Mouse (Mus musculus): Measurements from ENCODE around the gene Lcn9. TPM values are rescaled to one million over a fixed set of nuclear protein-coding genes. Genes with fewer than 3 reads are reported as not detected.

The Lcn9 gene
- total RNA-seq, 2 experiments from 2014 or later: not detected

DNA sequence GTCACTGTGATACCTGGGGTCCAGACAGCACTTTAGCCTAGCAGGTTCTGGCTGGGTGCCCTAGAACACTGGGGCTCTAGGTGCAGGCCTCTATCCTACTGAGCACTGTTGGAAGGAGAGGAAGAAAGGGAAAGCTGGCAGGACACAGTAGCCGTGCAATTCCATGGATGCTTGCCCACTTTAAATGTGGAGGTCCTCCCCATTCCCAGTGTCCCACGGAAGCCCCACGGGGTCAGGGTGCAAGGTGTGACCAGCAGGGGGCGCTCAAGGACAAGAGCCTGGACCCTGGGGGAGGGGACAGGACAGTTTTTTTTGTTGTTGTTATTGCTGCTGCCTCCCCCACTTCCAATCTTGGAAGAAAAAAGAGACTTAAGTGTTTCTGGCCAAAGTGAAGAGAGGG lies 27.4 kb downstream of the Lcn9 start:
- peak; percentile 72 for DNase-seq

DNA sequence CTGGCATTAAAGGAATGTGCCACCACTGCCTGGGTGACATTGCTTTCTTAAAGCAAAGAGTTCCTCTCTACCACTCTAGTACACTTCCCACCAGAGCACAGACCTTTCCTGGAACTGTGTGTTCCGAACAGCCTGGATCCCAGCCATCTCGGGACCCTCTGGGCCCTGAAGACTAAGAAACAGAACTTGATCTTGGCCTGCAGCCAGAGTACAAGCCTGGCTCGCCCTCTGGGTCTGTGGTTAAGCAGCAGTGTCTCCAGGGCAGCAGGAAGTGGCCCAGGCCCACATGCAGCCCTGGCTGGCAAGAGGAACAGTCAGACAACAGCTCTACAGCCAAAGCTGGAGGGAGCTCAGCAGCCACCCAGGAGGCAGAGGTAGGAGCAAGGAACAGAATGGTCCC lies 29.7 kb downstream of the Lcn9 start:
- no peak for DNase-seq

DNA sequence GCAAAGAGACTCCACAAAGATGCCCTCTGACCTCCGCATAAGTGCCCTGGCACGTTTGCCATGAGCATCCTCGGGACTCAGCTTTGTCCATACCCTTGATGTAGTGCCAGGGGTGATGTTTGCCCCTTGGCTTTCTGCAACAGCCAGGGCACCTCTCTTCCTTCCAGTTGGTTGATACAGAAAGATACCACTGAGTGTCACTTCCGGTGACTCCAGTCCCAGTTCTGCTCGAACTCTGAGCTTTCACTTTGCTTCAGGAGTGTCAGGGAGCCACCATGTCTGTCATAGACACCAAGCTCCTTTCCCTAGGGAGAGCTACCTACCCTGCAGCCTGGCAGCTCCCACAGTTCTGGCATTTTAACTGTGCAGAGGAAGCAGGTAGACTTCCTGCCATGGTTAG lies 31.0 kb downstream of the Lcn9 start:
- no peak for DNase-seq

DNA sequence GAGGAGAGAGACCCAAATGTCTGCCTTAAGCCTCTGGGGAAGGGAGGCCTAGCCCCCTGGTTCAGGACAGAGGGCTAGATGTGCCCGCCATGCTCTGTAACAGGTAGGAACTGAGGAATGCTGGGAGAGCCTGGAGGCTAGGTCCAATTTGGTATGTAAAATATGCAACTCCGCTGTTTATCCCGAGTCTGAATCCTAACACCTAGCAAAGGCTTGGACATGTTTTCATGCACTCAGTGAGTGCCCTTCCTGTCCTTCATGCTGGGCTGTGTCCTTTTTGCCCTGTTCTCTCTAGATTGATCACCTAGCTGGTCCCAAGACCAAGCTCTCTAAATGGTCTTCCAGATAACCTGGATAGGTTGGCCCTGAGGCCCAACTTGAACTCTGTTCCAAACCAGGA lies 36.9 kb downstream of the Lcn9 start:
- DNase-seq: no peak

DNA sequence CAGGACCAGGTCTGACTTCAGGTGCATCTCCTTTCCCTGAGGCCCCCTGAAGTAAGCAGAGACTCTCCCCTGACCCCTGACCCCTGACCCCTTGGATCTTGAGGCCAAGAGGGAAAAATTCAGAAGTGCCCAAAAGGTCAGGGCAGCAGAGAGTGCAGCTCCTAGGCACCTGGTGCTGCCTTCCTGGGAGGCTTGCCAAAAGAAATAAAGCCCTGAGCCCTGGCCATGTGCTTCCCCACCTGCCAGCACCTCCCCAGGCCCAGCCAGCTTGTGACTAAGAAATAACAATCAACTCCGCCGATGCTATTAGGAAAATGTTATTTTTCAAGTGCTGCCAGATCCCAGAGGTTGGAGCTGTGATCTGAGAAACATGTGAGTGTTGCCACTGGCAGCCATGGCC lies 39.1 kb downstream of the Lcn9 start:
- DNase-seq: no peak

DNA sequence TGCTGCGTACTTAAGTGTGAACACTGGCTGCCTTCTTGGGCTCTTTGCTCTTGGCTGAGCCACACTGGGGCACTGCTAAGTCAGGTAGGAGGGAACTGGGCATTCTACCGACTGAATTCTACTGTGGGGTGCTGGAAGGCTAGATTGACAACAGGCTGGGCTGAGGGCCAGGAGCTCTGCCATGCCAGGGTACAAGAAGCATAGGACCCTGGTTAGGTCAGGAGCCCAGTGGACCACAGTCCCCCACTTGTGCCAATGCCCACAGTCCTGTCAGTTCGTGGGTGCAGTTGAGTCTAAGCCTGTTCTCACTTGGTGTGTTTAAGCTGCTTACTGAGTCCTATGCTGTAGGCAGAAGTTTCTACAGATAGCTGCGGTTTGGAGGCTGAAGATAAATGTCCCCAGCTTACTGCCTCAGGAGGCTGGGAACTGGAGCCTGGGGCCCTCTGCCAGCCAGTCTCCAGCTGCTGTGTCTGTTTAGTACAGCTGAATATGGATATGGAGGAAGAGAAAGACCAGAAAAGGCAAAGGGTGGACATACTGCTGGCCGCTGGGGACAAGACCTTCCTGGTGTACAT lies 39.8 kb downstream of the Lcn9 start:
- DNase-seq: no peak

DNA sequence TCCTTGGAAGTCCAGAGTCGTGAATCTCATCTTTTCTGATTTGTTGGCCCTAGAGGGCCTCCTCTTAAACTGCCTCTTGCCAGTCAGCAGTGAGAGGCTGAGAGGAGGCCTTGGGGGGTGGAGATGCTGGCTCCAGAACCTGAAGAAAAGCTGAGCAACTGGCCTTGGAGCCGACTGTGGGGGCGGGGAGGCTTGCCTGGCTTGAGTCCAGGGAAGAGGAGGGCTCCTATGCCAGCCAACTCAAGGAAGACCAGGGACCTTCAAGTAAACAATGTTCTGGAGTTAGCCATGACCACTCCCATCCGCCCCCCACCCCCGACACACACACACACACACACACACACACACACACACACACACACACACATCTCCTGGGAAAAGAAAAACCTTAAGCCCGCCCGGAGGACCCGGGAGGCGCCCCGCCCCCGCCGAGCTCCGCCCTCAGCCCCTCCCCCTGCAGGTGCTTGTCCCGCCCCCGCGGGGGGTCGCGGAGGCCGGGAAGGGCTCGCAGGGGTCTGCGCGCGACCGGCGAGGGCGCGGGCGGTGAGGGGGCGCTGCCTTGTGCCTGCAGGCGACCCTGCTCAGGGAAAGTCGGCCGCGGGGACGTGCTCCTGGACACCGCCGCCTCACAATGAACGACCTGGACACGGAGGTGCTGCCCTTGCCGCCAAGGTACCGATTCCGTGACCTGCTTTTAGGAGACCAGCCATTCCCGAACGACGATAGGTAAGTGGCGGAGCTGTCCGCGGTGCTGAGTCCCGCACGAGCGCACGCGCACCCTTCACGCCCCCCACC lies 40.6 kb downstream of the Lcn9 start, which contains the start of gene Kcnt1:
TSS of gene Kcnt1 (plus strand) at position 398 of the 795 bp plus-strand sequence.
- DNase-seq: peak; percentile 15

DNA sequence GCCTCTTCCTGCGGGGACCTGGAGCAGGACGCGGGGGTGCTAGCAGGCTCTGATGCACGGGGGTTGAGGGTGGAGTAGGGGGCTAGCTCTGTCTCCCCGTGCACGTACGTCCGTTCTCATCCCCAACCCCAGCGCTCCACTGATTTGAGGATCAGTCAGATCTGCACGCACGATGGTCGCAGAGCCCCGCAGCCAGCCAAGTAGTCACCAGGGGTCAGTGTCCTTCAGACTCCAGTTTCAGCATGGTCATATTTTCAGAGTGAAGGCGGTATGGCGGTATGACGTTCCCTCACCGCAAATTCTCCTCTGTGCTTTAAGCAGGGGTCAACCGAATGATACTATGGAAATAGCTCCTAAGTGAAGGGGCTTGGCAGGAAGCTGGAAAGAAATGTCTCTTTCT lies 41.3 kb downstream of the Lcn9 start:
- DNase-seq: no peak

DNA sequence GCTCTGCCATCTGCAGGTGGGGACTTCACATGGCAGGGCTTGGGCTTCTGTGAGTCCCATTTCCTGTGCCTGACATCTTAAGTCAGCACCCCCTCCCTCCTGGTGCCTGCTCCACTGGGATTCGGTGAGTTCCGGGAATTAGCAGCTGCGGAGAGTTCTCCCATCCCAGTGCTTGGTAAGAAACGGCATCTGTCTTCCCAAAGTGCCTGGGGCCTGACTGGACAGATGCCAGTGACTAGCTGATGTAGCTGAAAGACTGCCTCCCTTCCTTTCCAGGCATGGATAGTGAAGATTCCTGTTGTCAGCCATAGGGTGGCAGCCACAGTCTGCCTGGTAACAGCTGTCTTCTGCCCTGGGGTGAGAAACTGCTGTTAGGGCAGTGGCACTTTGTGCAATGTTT lies 42.5 kb downstream of the Lcn9 start:
- DNase-seq: peak; percentile 30

DNA sequence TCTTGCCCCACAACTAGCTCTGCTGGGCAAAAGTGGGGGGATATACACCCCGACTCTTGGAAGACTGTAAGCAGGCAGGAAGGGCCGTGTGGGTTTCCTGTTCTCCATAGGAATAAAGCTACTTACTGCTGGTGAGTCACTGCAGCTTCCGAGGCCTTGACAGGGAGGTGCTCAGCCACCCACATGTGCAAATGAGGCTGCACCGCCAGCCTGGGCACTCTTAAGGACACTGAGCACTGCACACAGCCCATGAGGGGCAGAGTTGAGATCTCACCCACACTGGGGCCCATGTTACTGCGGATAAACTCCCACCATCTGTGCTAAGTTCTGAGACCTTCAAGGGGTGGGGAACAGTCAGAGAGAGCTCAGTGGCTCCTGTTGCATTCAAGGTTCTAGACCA lies 43.7 kb downstream of the Lcn9 start:
- DNase-seq: no peak

Other genes starting within 250 kb of the Lcn9 start
- 1 to 10 TPM; 2.7 to 4.1 TPM for gene Mamdc4, start 248.3 kb upstream of the Lcn9 start, total RNA-seq (2021)
- 10 to 100 TPM; 45.8 to 49.0 TPM for gene Phpt1, start 247.9 kb upstream of the Lcn9 start, total RNA-seq (2021)
- gene Ajm1, start 241.4 kb upstream of the Lcn9 start, total RNA-seq (2021): under 1 TPM; 0.14 to 0.38 TPM
- gene Rabl6, start 214.6 kb upstream of the Lcn9 start, total RNA-seq (2021): 10 to 100 TPM; 49.6 to 58.7 TPM
- gene Ccdc183, start 205.5 kb upstream of the Lcn9 start, total RNA-seq (2021): not detected
- 10 to 100 TPM; 12.2 to 13.9 TPM for gene Tmem141, start 201.1 kb upstream of the Lcn9 start, total RNA-seq (2021)
- gene Fcna, start 195.1 kb upstream of the Lcn9 start, total RNA-seq (2021): 1 to 10 TPM; 5.6 to 6.5 TPM
- 10 to 100 TPM; 27.7 to 36.4 TPM for gene Lcn8, start 170.0 kb upstream of the Lcn9 start, total RNA-seq (2021)
- gene Lcn5, start 165.2 kb upstream of the Lcn9 start, total RNA-seq (2021): not detected
- not detected for gene Lcn6, start 146.4 kb upstream of the Lcn9 start, total RNA-seq (2021)
- gene Lcn10, start 140.4 kb upstream of the Lcn9 start, total RNA-seq (2021): not detected
- not detected for gene Obp2a, start 123.1 kb upstream of the Lcn9 start, total RNA-seq (2021)
- gene Bmyc, start 116.4 kb upstream of the Lcn9 start, total RNA-seq (2021): 10 to 100 TPM; 18.3 to 20.4 TPM
- gene Obp2b, start 86.1 kb upstream of the Lcn9 start, total RNA-seq (2021): not detected
- not detected for gene Lcn3, start 57.6 kb upstream of the Lcn9 start, total RNA-seq (2021)
- not detected for gene Lcn11, start 46.1 kb upstream of the Lcn9 start, total RNA-seq (2021)
- gene Gm13539, start 40.9 kb upstream of the Lcn9 start, total RNA-seq (2021): not detected
- not detected for gene Glt6d1, start 7.3 kb upstream of the Lcn9 start, total RNA-seq (2021)
- not detected for gene Sohlh1, start 24.1 kb downstream of the Lcn9 start, total RNA-seq (2021)
- gene Kcnt1, start 40.6 kb downstream of the Lcn9 start, total RNA-seq (2021): under 1 TPM; 0.12 to 0.34 TPM
- 10 to 100 TPM; 29.5 to 34.8 TPM for gene Camsap1, start 160.1 kb downstream of the Lcn9 start, total RNA-seq (2021)
- gene Ubac1, start 198.6 kb downstream of the Lcn9 start, total RNA-seq (2021): 100 to 1,000 TPM; 185 to 191 TPM